Mouse (Mus musculus) megakaryocyte-erythroid progenitor cell, adult 5 weeks (primary cell): ENCODE data around the gene Vps35. TPM values are rescaled to one million over a fixed set of nuclear protein-coding genes. Genes with fewer than 3 reads are reported as not detected.

Source experiments
- polyA plus RNA-seq: library from polyadenylated mRNA; stranded (reverse); fragments of >175 nt; gene quantifications from 2 replicates; pipeline ENCODE4 v1.2.3, GENCODE M21; 2012

Gene Vps35
- 3.2 and 3.8 TPM in 2 replicates for polyA plus RNA-seq

DNA sequence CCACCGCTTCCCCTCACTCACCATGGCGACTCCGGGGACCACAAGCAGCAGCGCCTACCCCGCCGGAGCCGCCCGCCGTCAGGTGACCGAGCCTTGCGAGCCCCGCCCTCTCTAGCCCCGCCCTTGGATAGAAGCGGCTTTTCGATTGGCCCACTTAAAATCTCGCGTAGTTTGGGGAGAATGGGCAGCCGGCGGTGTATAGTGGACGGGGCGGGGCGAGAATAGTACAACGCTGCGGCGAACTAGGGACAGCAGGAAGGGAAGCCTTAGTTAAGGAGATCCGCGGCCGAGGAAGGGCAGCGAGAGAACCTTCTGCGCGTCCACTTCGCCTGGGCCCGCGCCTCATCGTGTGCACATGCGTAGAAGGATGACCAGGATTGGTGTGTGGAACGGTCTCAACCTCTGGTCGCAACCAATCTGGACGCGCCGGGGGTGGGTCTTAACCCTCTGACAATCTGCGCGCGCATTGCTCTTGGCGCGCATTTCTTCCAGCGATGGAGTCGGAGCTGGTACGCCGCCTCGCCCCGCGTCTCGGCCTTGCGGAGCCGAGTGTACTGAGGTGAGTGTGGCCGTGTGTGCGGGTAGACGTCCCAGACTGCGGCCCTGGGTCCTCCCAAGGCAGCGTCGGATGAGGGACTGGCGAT is at the start of gene Vps35, which contains the start of gene Orc6:
Vps35 (minus strand) TSS at position 369 of the 644 bp plus-strand sequence.
Orc6 (plus strand) TSS at position 199 of the 644 bp plus-strand sequence.

DNA sequence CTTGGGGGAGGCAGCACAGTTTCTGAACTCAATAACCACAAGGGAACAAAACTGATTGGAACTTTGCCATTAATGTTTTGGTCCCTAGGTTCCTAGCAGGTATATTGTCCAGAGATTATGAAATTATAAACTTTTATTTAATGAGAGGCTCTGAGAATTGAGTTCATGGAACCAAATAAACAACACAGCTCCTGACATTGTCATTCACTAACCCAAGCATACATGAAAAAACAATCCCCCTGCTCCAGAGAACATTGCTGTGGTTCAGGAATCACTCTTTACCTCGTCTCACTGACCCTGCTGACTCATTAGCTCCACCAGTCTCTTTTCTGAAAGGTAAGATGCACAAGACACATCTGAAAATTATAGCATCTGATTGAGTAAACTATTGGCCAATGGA is 73.9 kb downstream of the Vps35 start, which contains the start of gene Olfr371:
Olfr371 (plus strand) TSS at position 301 of the 400 bp plus-strand sequence.

Other genes starting within 250 kb of the Vps35 start
- 19.4 and 20.4 TPM in 2 replicates for gene Fbxw9, start 239.7 kb downstream of the Vps35 start, polyA plus RNA-seq
- 0.30 and 0.79 TPM in 2 replicates for gene Gm5741, start 231.8 kb downstream of the Vps35 start, polyA plus RNA-seq
- 45.6 and 47.8 TPM in 2 replicates for gene Dhps, start 228.0 kb downstream of the Vps35 start, polyA plus RNA-seq
- gene Wdr83os, start 219.1 kb downstream of the Vps35 start, polyA plus RNA-seq: 15.9 and 19.7 TPM in 2 replicates
- gene Wdr83, start 218.5 kb downstream of the Vps35 start, polyA plus RNA-seq: 28.6 and 36.6 TPM in 2 replicates
- gene Man2b1, start 216.5 kb downstream of the Vps35 start, polyA plus RNA-seq: 34.4 and 41.1 TPM in 2 replicates
- not detected in 2 replicates for gene Zfp791, start 176.7 kb downstream of the Vps35 start, polyA plus RNA-seq
- not detected in 2 replicates for gene Cks1brt, start 147.9 kb downstream of the Vps35 start, polyA plus RNA-seq
- not detected in 2 replicates for gene Olfr371, start 73.8 kb downstream of the Vps35 start, polyA plus RNA-seq
- 24.5 and 26.9 TPM in 2 replicates for gene Orc6, start 170 bp downstream of the Vps35 start, polyA plus RNA-seq
- gene Mylk3, start 86.5 kb upstream of the Vps35 start, polyA plus RNA-seq: 5.5 and 7.3 TPM in 2 replicates
- gene 4921524J17Rik, start 133.0 kb upstream of the Vps35 start, polyA plus RNA-seq: 74.2 and 81.1 TPM in 2 replicates
- 1.7 and 2.0 TPM in 2 replicates for gene Gpt2, start 192.8 kb upstream of the Vps35 start, polyA plus RNA-seq